Mouse (Mus musculus) limb, embryonic 11.5 days (tissue): ENCODE results near the gene Fbln1. TPM values are rescaled to one million over a fixed set of nuclear protein-coding genes. Genes with fewer than 3 reads are reported as not detected.
"Not testable (repeated sequence)": the region's sequence is repeated elsewhere in the genome, so short reads cannot be mapped to it uniquely, and the experiment has no call there.

Experiments
- ATAC-seq: fragments of 200-750 bp; cut with Nextera tagmentation; 2 replicates; pipeline ENCODE4 v1.8.0; 2017; ENCODE audit warnings: low read depth; ENCODE audit not compliant: insufficient number of reproducible peaks, low FRiP score, low TSS enrichment
- DNase-seq: peaks from one replicate; pipeline ENCODE4 v3.0.0-alpha.2; 2015; ENCODE audit warnings: low spot score
- H3K27ac ChIP-seq: fragments of 300-500 bp; sonication (generic); replicated peaks from 2 replicates; pipeline ENCODE4 v1.5.1; 2014; ENCODE audit warnings: low read depth, mild to moderate bottlenecking, low read length
- H3K27me3 ChIP-seq: fragments of 300-500 bp; sonication (generic); 2 replicates; pipeline ENCODE4 v1.6.1; 2014; ENCODE audit warnings: mild to moderate bottlenecking, low read length, mixed read lengths; ENCODE audit not compliant: control insufficient read depth, insufficient read depth
- H3K36me3 ChIP-seq: fragments of 300-500 bp; sonication (generic); 2 replicates; pipeline ENCODE4 v1.6.1; 2014; ENCODE audit warnings: mild to moderate bottlenecking, low read length, moderate library complexity, mixed read lengths; ENCODE audit not compliant: control insufficient read depth, insufficient read depth
- H3K4me1 ChIP-seq: fragments of 300-500 bp; sonication (generic); 2 replicates; pipeline ENCODE4 v1.6.1; 2014; ENCODE audit warnings: low read length, mixed read lengths; ENCODE audit not compliant: control insufficient read depth, insufficient read depth
- H3K4me2 ChIP-seq: fragments of 300-500 bp; sonication (generic); 2 replicates; pipeline ENCODE4 v1.6.1; 2014; ENCODE audit warnings: low read depth, mild to moderate bottlenecking, moderate library complexity; ENCODE audit not compliant: severe bottlenecking
- H3K4me3 ChIP-seq: fragments of 300-500 bp; sonication (generic); 2 replicates; pipeline ENCODE4 v1.5.1; 2014; ENCODE audit warnings: low read depth, low read length
- H3K9ac ChIP-seq: fragments of 300-500 bp; sonication (generic); 2 replicates; pipeline ENCODE4 v1.6.1; 2014; ENCODE audit warnings: mild to moderate bottlenecking, low read length
- H3K9me3 ChIP-seq: fragments of 300-500 bp; sonication (generic); 2 replicates; pipeline ENCODE4 v1.6.1; 2016; ENCODE audit warnings: low read length; ENCODE audit not compliant: control insufficient read depth
- WGBS: fragments of 180-500 bp; shearing (Covaris S2); extraction: QIAGEN DNeasy Blood & Tissue Kit; methylation state at CpG from one replicate; pipeline ENCODE4 v1.1.7; 2014; 5-methylcytosine and 5-hydroxymethylcytosine counted together
- polyA plus RNA-seq: library from polyadenylated mRNA; unstranded; fragments of >200 nt; fragmentation: Nextera tagmentation; extraction: Ambion mirVana; gene quantifications from 2 replicates; pipeline ENCODE4 v1.2.1, GENCODE M21; 2014

Fbln1 gene
- polyA plus RNA-seq, 1 experiment from 2014 or later, result 273 TPM

DNA sequence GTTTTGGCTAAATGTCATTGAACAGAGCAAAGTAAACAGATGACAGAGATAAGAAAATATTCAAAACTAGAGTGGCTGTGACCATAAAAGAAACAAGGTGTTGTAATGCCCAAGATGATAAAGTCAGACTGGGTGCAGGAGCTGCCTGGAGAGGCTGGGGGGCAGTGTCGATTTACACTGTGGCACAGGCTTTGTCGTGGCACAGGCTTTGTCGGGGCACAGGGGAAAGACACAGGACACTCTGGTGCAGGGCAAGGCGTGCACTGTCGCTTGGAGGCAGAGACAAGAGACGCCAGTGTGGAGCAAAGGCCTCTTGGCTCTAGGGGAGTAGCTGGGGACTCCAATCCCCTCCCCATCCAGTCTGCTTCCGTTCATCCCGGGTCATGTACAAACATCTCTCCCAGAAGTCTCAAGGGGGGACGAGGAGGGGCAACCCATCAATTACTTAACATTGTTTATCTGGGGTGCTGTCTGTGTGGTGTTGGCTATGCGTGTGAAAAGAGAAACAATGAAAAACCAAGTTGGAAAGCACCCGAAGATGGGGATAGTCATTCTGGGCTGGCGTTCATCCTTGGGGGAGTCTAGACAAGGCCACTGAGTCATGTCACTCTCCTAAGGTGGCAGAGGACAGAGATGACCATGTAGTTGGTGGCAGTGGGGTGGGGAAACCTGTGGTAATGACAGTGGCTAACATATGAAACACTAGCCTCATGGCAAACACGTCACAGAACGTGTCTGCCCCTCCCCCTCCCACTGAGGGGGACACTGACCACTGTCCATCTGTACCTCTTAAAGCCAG, 110.8 kb downstream of the Fbln1 start:
- H3K9ac ChIP-seq, result no peak overlapping the region
- no peaks in the 10 kb centered on the region for H3K36me3 ChIP-seq
- H3K27me3 ChIP-seq, result no peaks in the 10 kb centered on the region
- H3K9me3 ChIP-seq, result no peaks in the 10 kb centered on the region
- DNase-seq (no peak), ATAC-seq (no peak)
- H3K4me1 ChIP-seq, result no peaks in the 10 kb centered on the region
- no peak overlapping the region for H3K4me2 ChIP-seq
- no peak overlapping the region for H3K27ac ChIP-seq
- H3K4me3 ChIP-seq, result no peak overlapping the region
- WGBS, result 58% methylated on average over 14 of the region's 14 CpGs

DNA sequence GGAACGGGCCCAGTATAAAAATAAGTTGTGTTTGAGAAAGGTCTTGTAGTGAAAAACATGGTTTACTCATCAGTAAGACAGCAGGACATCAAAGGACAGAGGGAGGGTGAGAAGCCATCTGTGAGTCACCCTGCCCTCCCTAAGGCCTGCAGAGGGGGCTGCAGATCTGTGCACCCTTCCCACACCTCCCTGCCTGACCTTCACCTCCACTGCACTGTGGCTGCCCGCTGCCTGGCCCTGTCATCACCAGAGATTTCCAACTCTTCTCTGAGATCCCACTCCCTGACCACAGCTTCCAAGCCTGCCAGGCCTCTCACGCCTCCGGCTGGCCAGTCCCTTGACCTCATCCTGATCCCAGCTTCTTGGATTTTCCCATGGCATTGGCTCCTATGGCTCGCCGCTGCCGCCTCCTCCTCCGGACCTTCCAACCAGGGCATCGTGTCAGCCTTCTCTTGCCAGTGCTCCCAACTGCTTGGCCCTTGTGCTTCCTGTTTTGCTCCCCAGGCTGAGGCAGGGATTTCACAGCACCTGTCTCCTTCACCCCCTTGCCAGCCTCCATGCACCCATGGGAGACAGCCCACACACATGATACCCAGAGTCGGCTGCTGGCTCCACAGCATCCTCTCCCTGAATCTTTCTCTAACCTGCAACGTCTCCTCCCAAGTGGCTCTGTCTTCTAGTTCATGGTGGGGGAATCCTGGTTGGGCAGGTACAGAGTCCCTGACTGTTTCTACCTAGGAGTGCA, 114.3 kb downstream of the Fbln1 start:
- H3K9ac ChIP-seq, result no peak overlapping the region
- no peaks in the 10 kb centered on the region for H3K4me1 ChIP-seq
- no peak overlapping the region for H3K4me2 ChIP-seq
- no peak for ATAC-seq
- H3K4me3 ChIP-seq, result no peak overlapping the region
- H3K9me3 ChIP-seq, result no peaks in the 10 kb centered on the region
- H3K36me3 ChIP-seq, result no peaks in the 10 kb centered on the region
- H3K27ac ChIP-seq, result no peak overlapping the region
- 78% methylated on average over 11 of the region's 11 CpGs for WGBS
- DNase-seq, result no peak
- no peaks in the 10 kb centered on the region for H3K27me3 ChIP-seq

DNA sequence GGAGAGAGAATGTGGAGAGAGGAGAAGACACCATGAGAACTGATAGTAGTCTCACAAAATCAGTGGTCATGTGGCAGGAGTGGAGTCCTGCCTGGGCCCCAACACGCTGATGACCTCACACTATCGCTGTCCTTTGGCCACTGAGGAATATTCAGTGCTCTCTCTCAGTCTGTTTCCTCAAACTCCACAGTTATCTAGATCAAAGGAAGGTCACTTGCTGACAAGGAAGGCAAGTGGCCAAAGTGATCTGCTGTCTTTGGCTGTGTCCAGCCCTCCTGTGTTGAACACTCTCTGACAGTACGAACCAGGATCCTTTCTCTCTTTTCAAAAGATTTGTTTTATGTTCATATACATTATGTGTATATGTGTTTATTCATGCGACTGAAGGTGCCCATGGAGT, 117.5 kb downstream of the Fbln1 start:
- Histone ChIP-seq H3K36me3 (no peaks in the 10 kb centered on the region), H3K27me3 (no peaks in the 10 kb centered on the region), H3K4me2 (no peak overlapping the region), H3K9ac (no peak overlapping the region), H3K9me3 (no peaks in the 10 kb centered on the region), H3K4me3 (no peak overlapping the region), H3K27ac (no peak overlapping the region), H3K4me1 (no peaks in the 10 kb centered on the region)
- ATAC-seq, result no peak
- no peak for DNase-seq
- WGBS, result 88% methylated on average over 4 of the region's 4 CpGs

DNA sequence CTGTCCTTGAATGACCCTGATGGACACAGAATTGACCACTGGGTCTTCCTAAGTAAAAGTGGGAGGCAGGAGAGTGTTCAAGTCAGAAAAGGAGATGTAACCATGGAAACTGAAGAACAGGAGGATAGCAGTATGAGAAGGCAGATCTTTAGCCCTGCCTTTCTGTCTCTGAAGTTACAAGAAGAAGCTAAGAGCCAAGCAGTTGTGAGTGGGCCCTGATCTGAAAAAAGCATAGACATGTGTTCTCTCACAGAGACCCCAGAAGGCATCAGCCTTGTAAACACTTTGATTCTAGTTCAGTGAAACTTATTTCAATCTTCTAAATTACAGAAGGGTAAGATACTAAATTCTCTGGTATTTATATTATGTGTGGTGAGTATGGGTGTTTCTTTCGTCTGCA, 118.7 kb downstream of the Fbln1 start:
- Histone ChIP-seq H3K27me3 (no peaks in the 10 kb centered on the region), H3K4me3 (no peak overlapping the region), H3K36me3 (no peaks in the 10 kb centered on the region), H3K4me1 (no peaks in the 10 kb centered on the region), H3K9ac (no peak overlapping the region), H3K4me2 (no peak overlapping the region), H3K27ac (no peak overlapping the region), H3K9me3 (no peaks in the 10 kb centered on the region)
- ATAC-seq, result no peak
- no peak for DNase-seq
- 94% methylated on average over 1 of the region's 1 CpGs for WGBS

DNA sequence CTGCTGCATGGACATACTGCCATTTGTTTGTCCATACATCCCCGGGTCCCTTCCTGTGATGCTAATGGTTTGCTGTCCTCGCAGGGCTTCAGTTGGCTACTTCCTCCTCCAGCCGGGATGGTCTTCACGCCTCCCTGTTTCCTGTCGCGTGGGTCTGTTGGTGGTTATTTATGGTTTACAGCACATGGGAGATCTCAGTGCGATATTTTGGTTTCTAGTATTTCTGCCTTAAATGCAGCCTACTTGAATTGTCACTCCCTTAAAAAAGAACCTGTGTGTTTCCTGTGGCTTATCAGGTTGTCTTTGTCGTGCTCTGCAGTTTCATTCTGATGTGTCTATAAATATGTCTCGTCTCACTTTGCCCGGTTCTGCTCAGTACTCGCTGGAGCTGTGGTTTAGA, 122.1 kb downstream of the Fbln1 start:
- Histone ChIP-seq H3K4me2 (no peak overlapping the region), H3K27me3 (no peaks in the 10 kb centered on the region), H3K27ac (no peak overlapping the region), H3K36me3 (no peaks in the 10 kb centered on the region), H3K9ac (no peak overlapping the region), H3K4me1 (no peaks in the 10 kb centered on the region), H3K9me3 (no peaks in the 10 kb centered on the region), H3K4me3 (no peak overlapping the region)
- DNase-seq (no peak), ATAC-seq (no peak)
- 57% methylated on average over 11 of the region's 11 CpGs for WGBS

DNA sequence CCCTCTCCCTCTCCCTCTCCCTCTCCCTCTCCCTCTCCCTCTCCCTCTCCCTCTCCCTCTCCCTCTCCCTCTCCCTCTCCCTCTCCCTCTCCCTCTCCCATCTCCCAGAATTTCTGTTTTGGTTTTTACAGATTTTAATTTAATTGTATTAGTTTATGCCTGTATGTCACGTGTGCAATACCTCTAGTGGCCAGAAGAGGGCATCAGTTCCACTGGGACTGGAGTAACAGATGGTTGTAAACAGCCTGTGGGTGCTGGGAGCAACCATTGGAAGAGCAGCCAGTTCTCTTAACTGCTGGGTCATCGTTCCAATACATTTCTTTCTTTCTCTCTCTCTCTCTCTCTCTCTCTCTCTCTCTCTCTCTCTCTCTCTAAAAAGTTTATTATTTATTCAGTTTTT, 122.7 kb downstream of the Fbln1 start:
- WGBS, result 78% methylated on average over 2 of the region's 2 CpGs
- ATAC-seq, H3K4me2 ChIP-seq, H3K4me3 ChIP-seq, H3K36me3 ChIP-seq, H3K27me3 ChIP-seq, H3K9me3 ChIP-seq, H3K27ac ChIP-seq, H3K4me1 ChIP-seq, H3K9ac ChIP-seq, DNase-seq: not testable (repeated sequence)

DNA sequence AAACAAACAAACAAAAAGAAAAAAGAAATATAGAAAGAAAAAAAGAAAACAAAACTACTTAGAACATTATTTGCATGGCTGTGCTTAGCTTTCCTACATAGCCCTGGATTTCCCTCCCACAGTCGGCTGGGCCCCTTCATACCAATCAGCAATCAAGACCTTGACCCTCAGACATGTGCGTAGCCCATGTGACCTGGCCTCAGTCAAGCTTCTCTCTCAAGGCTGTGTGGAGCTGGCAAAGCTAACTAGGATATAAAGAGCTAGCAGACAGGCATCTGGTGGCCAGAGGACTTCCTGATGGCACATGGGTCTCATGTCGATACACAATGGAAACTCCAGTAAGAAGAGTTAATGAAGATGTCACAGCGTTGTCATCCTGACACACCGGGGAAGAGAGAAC, 123.3 kb downstream of the Fbln1 start:
- H3K27ac ChIP-seq, result no peak overlapping the region
- H3K4me2 ChIP-seq, result no peak overlapping the region
- 95% methylated on average over 5 of the region's 5 CpGs for WGBS
- ATAC-seq, result no peak
- no peaks in the 10 kb centered on the region for H3K9me3 ChIP-seq
- H3K4me3 ChIP-seq, result no peak overlapping the region
- no peaks in the 10 kb centered on the region for H3K36me3 ChIP-seq
- H3K4me1 ChIP-seq, result no peaks in the 10 kb centered on the region
- DNase-seq, result no peak
- H3K9ac ChIP-seq, result no peak overlapping the region
- H3K27me3 ChIP-seq, result no peaks in the 10 kb centered on the region

DNA sequence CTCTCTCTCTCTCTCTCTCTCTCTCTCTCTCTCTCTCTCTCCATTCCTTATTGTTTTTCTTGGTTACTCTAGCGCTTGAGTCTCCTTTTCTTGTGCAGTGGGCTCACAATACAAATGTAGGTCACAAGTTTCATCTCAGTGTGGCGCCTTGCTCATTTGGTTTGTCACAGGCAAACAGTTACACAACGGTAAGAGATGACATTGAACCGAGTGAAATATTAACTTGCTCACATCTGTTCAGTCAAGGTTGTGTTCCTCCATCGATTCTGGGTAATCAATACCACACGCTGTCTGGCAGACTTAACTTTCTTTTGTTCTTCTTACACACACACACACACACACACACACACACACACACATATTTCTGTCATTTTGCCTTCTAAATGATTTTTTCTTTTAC, 124.3 kb downstream of the Fbln1 start:
- Histone ChIP-seq H3K36me3 (no peaks in the 10 kb centered on the region), H3K27ac (no peak overlapping the region), H3K4me2 (no peak overlapping the region), H3K27me3 (no peaks in the 10 kb centered on the region), H3K9me3 (no peaks in the 10 kb centered on the region), H3K4me3 (no peak overlapping the region), H3K4me1 (no peaks in the 10 kb centered on the region), H3K9ac (no peak overlapping the region)
- ATAC-seq, result no peak
- WGBS, result 72% methylated on average over 6 of the region's 6 CpGs
- DNase-seq, result no peak
